Mouse (Mus musculus): ENCODE results near the gene Rimklb. TPM values are rescaled to one million over a fixed set of nuclear protein-coding genes. Genes with fewer than 3 reads are reported as not detected.
"Not testable (repeated sequence)": the region's sequence is repeated elsewhere in the genome, so short reads cannot be mapped to it uniquely, and the experiment has no call there.

Gene Rimklb
- polyA plus RNA-seq, 1 experiment from 2014 or later = 13.1 TPM

DNA sequence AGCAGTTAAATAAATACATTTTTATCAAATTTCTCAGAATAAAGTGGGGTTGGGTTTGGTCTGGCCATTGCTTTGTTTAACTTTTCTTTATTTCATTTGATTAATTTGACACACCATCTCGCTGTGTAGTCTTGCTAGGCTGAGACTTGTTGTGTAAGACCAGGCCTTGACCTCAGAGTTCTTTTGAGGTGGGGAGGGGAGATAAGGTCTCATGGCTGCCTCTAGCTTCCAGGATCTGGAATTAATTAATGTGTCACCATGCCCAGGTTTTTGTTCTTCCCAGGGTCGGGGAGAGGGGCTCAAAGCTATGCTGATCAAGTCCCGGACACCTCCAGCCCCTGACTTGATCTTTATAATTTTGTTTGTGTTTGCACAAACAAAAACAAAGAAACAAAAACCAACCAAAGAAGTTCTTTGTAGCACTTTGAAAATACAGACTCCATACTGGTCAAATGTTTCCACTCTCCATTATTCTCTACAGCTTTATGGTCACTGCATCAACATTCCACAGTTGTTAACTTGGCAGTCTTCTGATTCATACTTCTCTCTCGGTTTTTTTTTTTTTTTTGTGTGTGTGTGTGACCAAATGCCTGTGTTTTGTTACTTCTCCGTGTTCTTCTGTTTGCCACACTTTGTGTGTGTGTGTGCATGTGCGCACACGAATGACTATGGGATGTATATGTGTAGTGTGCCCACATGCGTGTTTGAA lies 33.1 kb upstream of the Rimklb start:
- ATAC-seq (replicated peaks; ENCODE audit: low FRiP score, low TSS enrichment, low read depth) (no peak), DNase-seq (ENCODE audit: low spot score) (no peak)
- Histone ChIP-seq H3K27me3 (replicated peaks; ENCODE audit: control insufficient read depth, insufficient read depth, low read length) (no peaks in the 10 kb centered on the region), H3K9me3 (ENCODE audit: control insufficient read depth, low read length) (no peaks in the 10 kb centered on the region), H3K4me1 (replicated peaks; ENCODE audit: control insufficient read depth, insufficient read depth, low read length) (peaks cover 6% of the 10 kb centered on the region; the same call in 1 of the 2 replicates), H3K9ac (ENCODE audit: low read length) (no peak overlapping the region), H3K36me3 (ENCODE audit: control insufficient read depth, insufficient read depth, low read length) (no peaks in the 10 kb centered on the region), H3K4me3 (ENCODE audit: low read depth, low read length) (no peak overlapping the region), H3K4me2 (ENCODE audit: low read length) (no peak overlapping the region), H3K27ac (ENCODE audit: low read depth) (no peak overlapping the region)
- WGBS = 63% methylated on average over 8 of the region's 8 CpGs

DNA sequence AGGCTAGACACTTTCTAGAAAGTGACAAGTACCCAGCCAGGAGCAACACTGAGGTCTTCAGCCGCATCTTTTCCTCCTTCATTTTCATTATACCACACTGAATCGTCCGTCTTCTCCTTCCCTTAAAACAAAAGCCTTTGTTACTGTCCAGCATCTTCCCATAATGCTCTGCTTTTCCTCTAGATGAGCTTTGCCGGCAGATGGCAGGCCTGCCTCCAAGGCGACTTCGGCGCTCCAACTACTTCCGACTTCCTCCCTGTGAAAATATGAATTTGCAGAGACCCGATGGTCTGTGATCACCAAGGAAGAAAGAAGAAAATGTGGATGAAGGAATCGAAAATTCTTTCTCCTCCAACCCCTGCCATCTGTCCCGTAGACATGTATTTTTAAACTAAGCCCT lies 29.6 kb upstream of the Rimklb start:
- Histone ChIP-seq H3K9me3 (ENCODE audit: control insufficient read depth, low read length) (no peaks in the 10 kb centered on the region), H3K27ac (ENCODE audit: low read depth) (no peak overlapping the region), H3K4me2 (ENCODE audit: low read length) (no peak overlapping the region), H3K36me3 (ENCODE audit: control insufficient read depth, insufficient read depth, low read length) (no peaks in the 10 kb centered on the region), H3K9ac (ENCODE audit: low read length) (no peak overlapping the region), H3K27me3 (replicated peaks; ENCODE audit: control insufficient read depth, insufficient read depth, low read length) (no peaks in the 10 kb centered on the region), H3K4me1 (replicated peaks; ENCODE audit: control insufficient read depth, insufficient read depth, low read length) (peaks cover 5% of the 10 kb centered on the region; the same call in 1 of the 2 replicates), H3K4me3 (ENCODE audit: low read depth, low read length) (no peak overlapping the region)
- 82% methylated on average over 11 of the region's 11 CpGs for WGBS
- ATAC-seq (replicated peaks; ENCODE audit: low FRiP score, low TSS enrichment, low read depth) (no peak), DNase-seq (ENCODE audit: low spot score) (no peak)

DNA sequence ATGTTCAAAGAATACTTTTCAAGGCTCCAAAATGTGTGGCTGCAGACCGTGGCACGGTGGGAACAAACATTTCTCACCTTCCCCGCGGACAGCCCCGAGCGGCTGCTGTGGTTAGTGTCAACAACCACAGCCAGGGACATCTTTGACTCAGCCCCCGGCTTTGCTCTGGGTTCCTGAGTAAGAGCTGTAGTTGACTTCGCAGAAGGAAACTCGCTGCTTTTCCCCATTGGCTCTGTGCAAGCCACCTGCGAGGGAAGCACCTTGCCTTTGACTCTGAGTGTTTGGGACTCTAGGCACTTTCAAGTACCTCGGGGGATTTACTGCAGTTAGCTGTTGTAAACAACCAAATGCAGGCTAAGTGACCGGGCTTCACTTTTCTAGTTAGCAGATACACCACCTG lies 29.0 kb upstream of the Rimklb start:
- 18% methylated on average over 12 of the region's 12 CpGs for WGBS
- Histone ChIP-seq H3K36me3 (ENCODE audit: control insufficient read depth, insufficient read depth, low read length) (no peaks in the 10 kb centered on the region), H3K4me2 (ENCODE audit: low read length) (no peak overlapping the region), H3K9me3 (ENCODE audit: control insufficient read depth, low read length) (no peaks in the 10 kb centered on the region), H3K27ac (ENCODE audit: low read depth) (no peak overlapping the region), H3K4me3 (ENCODE audit: low read depth, low read length) (no peak overlapping the region), H3K27me3 (replicated peaks; ENCODE audit: control insufficient read depth, insufficient read depth, low read length) (no peaks in the 10 kb centered on the region), H3K9ac (ENCODE audit: low read length) (no peak overlapping the region), H3K4me1 (replicated peaks; ENCODE audit: control insufficient read depth, insufficient read depth, low read length) (no peaks in the 10 kb centered on the region)
- no peak for ATAC-seq (replicated peaks; ENCODE audit: low FRiP score, low TSS enrichment, low read depth)
- no peak for DNase-seq (ENCODE audit: low spot score)

DNA sequence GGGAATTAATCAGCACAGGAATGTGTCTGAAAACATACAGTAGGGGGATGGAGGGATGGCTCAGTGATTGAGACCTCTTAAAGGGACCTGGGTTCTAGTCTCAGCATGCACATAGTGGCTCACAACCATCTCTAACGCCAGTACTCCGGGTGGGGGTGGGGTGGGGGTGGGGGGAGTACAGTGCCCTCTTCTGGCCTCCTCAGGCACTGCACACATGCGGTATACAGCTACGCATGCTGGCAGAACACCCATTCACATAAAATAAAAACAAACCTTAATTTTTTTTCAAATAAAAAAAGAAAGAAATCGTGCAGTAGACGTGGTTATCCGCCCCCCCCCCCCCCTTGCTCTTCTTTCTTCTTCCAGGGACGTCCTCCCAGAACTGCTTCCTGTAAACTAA lies 24.7 kb upstream of the Rimklb start:
- Histone ChIP-seq H3K4me1 (replicated peaks; ENCODE audit: control insufficient read depth, insufficient read depth, low read length) (no peaks in the 10 kb centered on the region), H3K9ac (ENCODE audit: low read length) (no peak overlapping the region), H3K27me3 (replicated peaks; ENCODE audit: control insufficient read depth, insufficient read depth, low read length) (no peaks in the 10 kb centered on the region), H3K9me3 (ENCODE audit: control insufficient read depth, low read length) (no peaks in the 10 kb centered on the region), H3K4me3 (ENCODE audit: low read depth, low read length) (no peak overlapping the region), H3K27ac (ENCODE audit: low read depth) (no peak overlapping the region), H3K4me2 (ENCODE audit: low read length) (no peak overlapping the region), H3K36me3 (ENCODE audit: control insufficient read depth, insufficient read depth, low read length) (no peaks in the 10 kb centered on the region)
- WGBS = 84% methylated on average over 7 of the region's 8 CpGs
- no peak for DNase-seq (ENCODE audit: low spot score)
- no peak for ATAC-seq (replicated peaks; ENCODE audit: low FRiP score, low TSS enrichment, low read depth)

DNA sequence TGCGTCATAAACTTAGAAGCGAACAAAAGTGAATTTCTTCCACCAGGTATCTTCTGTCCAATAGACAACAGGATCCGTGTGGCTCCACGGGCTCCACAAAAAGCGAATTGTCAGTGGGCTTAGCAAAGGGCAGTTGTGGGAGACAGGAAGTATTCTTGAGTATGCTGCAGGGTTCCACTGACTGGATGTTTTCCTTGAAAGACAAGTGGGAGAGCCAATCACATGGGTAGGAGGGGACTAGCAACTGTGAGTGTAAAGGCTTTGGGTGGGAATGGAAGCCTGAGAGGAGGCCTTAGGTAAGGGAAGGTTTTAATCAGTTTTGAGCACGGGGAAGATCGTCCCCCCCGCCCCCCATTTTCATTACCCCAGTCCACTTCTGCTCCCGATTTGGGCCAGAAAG lies 24.0 kb upstream of the Rimklb start:
- Histone ChIP-seq H3K9me3 (ENCODE audit: control insufficient read depth, low read length) (no peaks in the 10 kb centered on the region), H3K4me3 (ENCODE audit: low read depth, low read length) (no peak overlapping the region), H3K36me3 (ENCODE audit: control insufficient read depth, insufficient read depth, low read length) (no peaks in the 10 kb centered on the region), H3K27me3 (replicated peaks; ENCODE audit: control insufficient read depth, insufficient read depth, low read length) (no peaks in the 10 kb centered on the region), H3K9ac (ENCODE audit: low read length) (no peak overlapping the region), H3K4me1 (replicated peaks; ENCODE audit: control insufficient read depth, insufficient read depth, low read length) (no peaks in the 10 kb centered on the region), H3K27ac (ENCODE audit: low read depth) (no peak overlapping the region), H3K4me2 (ENCODE audit: low read length) (no peak overlapping the region)
- ATAC-seq (replicated peaks; ENCODE audit: low FRiP score, low TSS enrichment, low read depth) (no peak), DNase-seq (ENCODE audit: low spot score) (peak; percentile 57)
- 64% methylated on average over 9 of the region's 9 CpGs for WGBS

DNA sequence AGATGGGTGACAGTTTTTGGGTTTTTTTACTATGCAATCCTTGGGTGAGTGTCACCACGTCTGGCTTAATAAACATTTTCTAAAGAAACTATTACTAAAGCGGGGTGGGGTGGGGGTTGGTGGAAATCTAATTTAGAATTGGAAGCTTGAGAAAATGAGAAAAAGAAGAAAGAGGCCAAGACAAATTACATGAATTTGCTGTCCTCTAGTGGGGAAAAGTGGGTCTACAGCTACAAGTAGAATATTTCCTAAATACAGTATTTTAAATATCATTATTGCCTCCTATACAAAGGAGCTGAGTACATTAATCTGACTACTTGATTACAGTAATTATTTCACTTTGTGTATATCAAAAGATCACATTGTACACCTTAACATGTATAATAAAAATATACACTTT lies 20.8 kb upstream of the Rimklb start:
- 32% methylated on average over 2 of the region's 2 CpGs for WGBS
- ATAC-seq (replicated peaks; ENCODE audit: low FRiP score, low TSS enrichment, low read depth) (no peak), DNase-seq (ENCODE audit: low spot score) (no peak)
- Histone ChIP-seq H3K36me3 (ENCODE audit: control insufficient read depth, insufficient read depth, low read length) (no peaks in the 10 kb centered on the region), H3K9ac (ENCODE audit: low read length) (no peak overlapping the region), H3K4me3 (ENCODE audit: low read depth, low read length) (no peak overlapping the region), H3K4me1 (replicated peaks; ENCODE audit: control insufficient read depth, insufficient read depth, low read length) (no peaks in the 10 kb centered on the region), H3K9me3 (ENCODE audit: control insufficient read depth, low read length) (no peaks in the 10 kb centered on the region), H3K27ac (ENCODE audit: low read depth) (no peak overlapping the region), H3K4me2 (ENCODE audit: low read length) (no peak overlapping the region), H3K27me3 (replicated peaks; ENCODE audit: control insufficient read depth, insufficient read depth, low read length) (no peaks in the 10 kb centered on the region)

DNA sequence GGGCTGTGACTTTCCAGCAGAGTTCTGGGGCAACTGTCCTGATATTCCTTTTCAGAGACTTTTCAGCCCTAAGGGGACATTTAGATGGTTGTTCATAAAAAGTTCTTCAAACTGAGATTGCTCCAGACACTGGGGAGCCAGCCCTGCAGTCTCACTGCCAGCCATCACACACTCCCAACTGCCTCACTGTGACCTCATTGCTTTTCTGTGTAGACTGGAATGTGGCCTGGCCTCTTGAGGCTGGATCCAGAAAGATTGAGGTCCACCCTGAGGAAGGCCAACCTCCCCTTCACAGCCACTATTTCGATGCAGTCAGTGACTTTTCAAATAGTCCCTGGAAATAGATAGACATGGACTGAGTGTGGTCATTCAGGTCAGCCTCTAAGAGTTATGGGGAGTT lies 19.1 kb upstream of the Rimklb start:
- no peak for ATAC-seq (replicated peaks; ENCODE audit: low FRiP score, low TSS enrichment, low read depth)
- H3K9me3 ChIP-seq (ENCODE audit: control insufficient read depth, low read length) = no peaks in the 10 kb centered on the region
- H3K27me3 ChIP-seq (replicated peaks; ENCODE audit: control insufficient read depth, insufficient read depth, low read length) = no peaks in the 10 kb centered on the region
- H3K36me3 ChIP-seq (ENCODE audit: control insufficient read depth, insufficient read depth, low read length) = no peaks in the 10 kb centered on the region
- no peak for DNase-seq (ENCODE audit: low spot score)
- no peak overlapping the region for H3K27ac ChIP-seq (ENCODE audit: low read depth)
- no peaks in the 10 kb centered on the region for H3K4me1 ChIP-seq (replicated peaks; ENCODE audit: control insufficient read depth, insufficient read depth, low read length)
- H3K4me2 ChIP-seq (ENCODE audit: low read length) = no peak overlapping the region
- H3K4me3 ChIP-seq (ENCODE audit: low read depth, low read length) = no peak overlapping the region
- H3K9ac ChIP-seq (ENCODE audit: low read length) = no peak overlapping the region
- WGBS = 89% methylated on average over 1 of the region's 1 CpGs

DNA sequence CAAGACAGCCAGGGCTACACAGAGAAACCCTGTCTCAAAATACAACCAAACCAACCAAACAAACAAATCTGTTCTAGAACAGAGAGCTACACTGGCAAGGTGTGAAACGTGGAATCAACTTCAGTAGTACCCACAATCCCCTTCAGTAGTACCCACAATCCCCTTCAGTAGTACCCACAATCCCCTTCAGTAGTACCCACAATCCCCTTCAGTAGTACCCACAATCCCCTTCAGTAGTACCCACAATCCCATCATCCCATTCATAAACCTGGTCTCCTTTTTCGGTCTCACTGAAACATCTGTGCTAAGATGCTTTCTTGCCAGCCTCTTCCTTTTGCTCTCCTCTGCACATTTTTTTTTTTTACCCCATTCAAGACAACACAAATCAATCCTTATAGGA lies 17.2 kb upstream of the Rimklb start:
- not testable (repeated sequence) for H3K4me3 ChIP-seq (ENCODE audit: low read depth, low read length); H3K36me3 ChIP-seq (ENCODE audit: control insufficient read depth, insufficient read depth, low read length); H3K4me1 ChIP-seq (replicated peaks; ENCODE audit: control insufficient read depth, insufficient read depth, low read length); H3K27ac ChIP-seq (ENCODE audit: low read depth); ATAC-seq (replicated peaks; ENCODE audit: low FRiP score, low TSS enrichment, low read depth); H3K9ac ChIP-seq (ENCODE audit: low read length); H3K4me2 ChIP-seq (ENCODE audit: low read length); H3K27me3 ChIP-seq (replicated peaks; ENCODE audit: control insufficient read depth, insufficient read depth, low read length); H3K9me3 ChIP-seq (ENCODE audit: control insufficient read depth, low read length); DNase-seq (ENCODE audit: low spot score)
- WGBS = 93% methylated on average over 2 of the region's 2 CpGs

DNA sequence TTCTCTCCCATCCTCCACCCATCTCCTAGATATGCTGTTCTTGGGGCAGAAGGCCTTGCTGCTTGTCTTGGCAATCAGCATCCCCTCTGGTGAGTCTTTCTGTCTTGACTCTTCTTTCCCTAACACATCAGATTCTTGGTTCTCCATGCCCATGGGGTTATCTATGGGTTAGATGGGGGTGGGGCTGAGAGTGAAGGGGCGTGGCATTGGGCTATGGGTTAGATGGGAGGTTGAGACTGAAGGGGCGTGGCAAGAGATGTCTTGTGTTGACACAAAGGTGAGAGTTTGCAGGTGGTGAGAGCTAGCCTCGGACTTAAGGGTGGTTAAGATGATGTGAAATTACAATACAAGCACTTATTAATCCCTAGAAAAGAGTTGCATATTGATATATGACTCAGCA lies 15.8 kb upstream of the Rimklb start:
- no peaks in the 10 kb centered on the region for H3K27me3 ChIP-seq (replicated peaks; ENCODE audit: control insufficient read depth, insufficient read depth, low read length)
- no peak for ATAC-seq (replicated peaks; ENCODE audit: low FRiP score, low TSS enrichment, low read depth)
- DNase-seq (ENCODE audit: low spot score) = no peak
- H3K4me1 ChIP-seq (replicated peaks; ENCODE audit: control insufficient read depth, insufficient read depth, low read length) = no peaks in the 10 kb centered on the region
- no peaks in the 10 kb centered on the region for H3K36me3 ChIP-seq (ENCODE audit: control insufficient read depth, insufficient read depth, low read length)
- H3K9me3 ChIP-seq (ENCODE audit: control insufficient read depth, low read length) = no peaks in the 10 kb centered on the region
- WGBS = 80% methylated on average over 3 of the region's 3 CpGs
- no peak overlapping the region for H3K27ac ChIP-seq (ENCODE audit: low read depth)
- H3K4me3 ChIP-seq (ENCODE audit: low read depth, low read length) = no peak overlapping the region
- H3K9ac ChIP-seq (ENCODE audit: low read length) = no peak overlapping the region
- H3K4me2 ChIP-seq (ENCODE audit: low read length) = no peak overlapping the region

Measured in intestine, embryonic 14.5 days (tissue).